Mouse (Mus musculus) heart, postnatal 4 days (tissue): ENCODE data around the gene S100b. TPM values are rescaled to one million over a fixed set of nuclear protein-coding genes. Genes with fewer than 3 reads are reported as not detected.

Source experiments
- DNase-seq: peaks from one replicate; pipeline ENCODE4 v3.0.0; 2021
- microRNA-seq, 2 experiments: library from miRNA; unstranded; fragments of <30 nt; microRNA quantifications; one replicate each; pipeline ENCODE4 v1.2.0; 2021 to 2022
- total RNA-seq, 2 experiments: library from RNA; stranded (reverse); gene quantifications; 2 replicates each; pipeline ENCODE4 v1.2.3; 2021

Gene S100b
- total RNA-seq, 2 experiments from 2014 or later: 1.2 to 1.9 TPM

DNA sequence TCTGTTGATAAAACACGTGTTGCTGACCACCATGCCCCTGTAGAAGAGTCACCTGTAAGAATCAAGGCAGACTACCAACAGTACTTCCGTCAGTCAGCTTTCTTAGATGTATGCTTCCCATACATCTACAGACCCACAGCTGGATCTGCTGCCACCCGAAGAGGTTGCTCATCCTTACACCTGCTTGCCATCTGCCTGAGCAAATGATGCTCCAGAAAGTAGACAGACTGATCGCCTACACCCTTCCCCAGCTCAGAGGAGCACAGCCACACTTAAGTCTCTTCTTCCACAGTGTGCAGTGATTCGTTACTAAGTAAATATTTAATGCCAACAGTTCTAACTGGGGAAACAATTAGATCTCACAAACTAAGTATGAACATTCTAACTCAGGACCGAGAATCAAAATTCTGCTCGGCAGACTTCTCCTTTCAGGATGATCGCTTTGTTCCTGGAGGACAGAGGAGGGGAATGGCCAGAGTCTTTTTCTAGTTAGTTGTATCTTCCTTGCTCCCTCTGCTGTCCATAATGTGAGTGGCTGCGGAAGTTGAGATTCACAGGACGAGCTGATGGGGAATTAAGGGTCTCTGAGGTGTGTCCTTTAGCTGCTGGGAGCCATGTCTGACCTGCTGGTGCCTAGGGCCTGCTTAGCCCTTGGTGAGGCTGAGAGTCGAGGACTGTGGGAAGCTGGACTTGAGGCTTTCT, 6.9 kb downstream of the S100b start:
- peak; percentile 39 for DNase-seq

DNA sequence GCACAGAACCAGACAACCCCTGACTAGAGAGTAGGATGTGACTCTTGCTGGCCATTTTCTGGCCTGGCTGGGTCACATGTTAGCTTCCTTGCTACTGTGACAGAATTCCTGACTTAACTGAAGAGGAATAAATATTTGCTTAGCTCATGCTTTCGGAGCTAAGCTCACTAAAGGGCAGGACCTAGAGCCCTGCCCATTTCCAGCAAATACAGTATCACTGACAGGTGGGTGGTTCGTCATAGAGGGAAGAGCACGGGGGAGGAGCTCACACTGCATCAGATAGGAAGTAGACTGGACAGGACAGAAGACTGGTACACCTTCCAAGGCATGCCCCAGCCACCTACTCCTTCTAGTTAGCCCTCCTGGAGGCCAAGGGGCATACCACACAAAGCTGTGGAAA, 7.8 kb downstream of the S100b start:
- DNase-seq: no peak

DNA sequence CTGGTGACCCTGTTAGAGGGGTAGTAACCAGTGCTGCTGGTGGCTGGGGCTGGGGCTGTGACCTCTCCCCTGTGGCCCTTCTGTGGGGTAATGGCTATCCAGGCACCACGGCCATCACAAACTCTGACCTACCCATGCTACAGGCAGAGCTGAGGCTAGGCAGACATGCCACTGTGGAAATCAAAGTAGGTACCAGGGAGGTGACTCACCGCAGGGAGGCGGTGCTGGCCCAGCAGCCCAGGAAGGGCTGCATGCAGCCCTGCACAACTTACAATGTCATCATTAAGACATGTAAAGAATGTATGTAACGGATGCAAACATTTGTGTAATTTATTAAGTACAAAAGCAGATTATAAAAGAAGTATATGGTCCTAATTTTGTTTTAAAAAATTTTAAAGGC, 8.8 kb downstream of the S100b start:
- DNase-seq: no peak

DNA sequence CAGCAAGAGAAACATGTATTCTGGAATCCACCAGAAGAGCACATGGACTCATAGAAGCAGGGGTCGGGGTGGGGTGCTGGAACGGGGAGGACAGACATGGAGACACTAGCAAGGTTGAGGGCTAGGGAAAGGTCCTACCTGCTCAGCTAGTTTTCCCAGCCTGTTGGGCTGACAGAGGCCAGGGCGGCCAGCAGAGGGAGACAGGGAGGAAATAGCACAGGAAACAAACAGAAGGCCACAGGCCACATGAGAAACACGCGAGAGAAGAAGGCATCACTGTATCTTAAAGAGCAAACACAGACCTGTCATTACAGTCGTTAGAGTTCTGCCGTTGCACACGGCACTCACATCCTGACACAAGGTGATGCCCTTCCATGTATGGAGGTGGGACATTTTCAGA, 17.6 kb downstream of the S100b start:
- DNase-seq: peak; percentile 56

DNA sequence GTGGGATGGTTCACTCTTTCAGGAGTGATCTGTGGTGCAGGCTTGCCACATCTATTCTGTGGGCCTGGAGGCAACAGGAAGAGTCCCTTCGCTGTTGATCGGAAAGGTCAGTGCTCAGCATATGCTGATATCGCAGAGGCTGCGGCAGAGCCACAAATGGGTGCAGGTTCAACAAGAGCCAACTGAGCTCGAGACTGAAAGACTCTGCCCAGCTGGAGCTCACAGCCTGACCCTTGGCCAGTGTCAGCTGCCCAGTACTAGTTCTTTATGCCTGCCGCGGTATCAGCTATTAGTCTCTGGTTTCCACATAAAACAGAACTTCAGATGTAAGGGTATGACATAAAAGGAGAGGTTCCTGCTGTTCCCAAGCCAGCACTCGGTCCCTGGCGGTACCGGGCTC, 21.6 kb downstream of the S100b start:
- no peak for DNase-seq

DNA sequence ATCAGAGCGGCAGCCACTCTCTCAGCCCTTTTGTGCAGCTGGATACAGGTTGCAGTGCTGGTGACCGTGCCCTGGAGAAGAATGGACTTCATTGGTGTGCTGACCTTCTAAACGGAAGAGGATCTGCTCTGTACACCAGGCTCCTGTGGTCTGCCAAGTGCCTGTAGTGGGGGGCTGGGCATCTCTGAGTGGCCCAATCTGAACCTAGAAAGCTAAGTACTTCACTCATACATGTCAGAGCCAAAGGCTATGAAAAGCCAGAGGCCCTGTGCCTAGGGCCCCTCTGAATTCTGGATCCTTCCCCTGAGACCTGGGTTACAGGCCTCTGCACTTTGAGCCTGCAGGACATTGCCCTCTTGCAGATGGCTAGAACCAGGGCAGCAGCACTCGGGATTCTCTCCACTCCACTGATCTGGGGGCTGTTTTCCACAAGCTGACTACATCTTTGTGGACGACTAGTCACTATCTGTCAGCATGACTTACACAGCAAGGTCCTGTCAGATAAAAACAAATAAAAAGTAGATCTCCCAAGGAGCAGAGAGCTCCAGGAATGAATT, 25.0 kb downstream of the S100b start:
- no peak for DNase-seq

DNA sequence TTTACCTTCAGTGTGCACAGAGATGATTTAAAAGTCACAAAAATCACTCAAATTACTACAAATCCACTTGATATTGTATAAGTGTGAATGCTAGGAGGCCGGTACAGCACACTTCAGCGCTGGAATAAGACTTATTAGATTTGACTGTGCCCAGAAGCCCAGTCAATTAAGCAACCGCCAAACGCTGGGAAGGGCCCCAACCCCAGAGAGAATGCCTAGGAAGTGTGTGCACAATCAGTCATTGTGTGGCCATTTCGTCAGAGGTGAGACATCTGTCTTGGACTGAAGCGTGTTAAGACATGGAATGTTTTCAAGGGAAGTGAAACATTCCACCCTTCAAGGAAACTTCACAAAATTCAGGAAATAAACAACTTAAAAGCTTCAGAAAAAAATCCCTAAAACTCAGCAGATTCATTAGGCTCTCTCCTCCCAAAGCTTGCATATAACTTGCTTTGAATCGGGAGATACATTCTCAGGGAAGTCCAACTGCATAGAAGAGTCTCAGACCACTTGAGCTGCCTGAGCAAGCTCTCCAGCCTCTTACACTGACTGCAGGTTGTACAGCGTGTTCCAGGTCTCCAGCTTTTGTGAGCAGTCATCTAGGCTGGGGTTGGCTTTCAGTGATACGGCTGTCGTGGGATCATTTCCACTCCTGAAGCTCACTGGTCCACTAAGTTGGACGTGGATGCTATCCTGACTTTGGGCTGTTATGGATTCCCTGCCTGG, 34.8 kb downstream of the S100b start:
- no peak for DNase-seq

DNA sequence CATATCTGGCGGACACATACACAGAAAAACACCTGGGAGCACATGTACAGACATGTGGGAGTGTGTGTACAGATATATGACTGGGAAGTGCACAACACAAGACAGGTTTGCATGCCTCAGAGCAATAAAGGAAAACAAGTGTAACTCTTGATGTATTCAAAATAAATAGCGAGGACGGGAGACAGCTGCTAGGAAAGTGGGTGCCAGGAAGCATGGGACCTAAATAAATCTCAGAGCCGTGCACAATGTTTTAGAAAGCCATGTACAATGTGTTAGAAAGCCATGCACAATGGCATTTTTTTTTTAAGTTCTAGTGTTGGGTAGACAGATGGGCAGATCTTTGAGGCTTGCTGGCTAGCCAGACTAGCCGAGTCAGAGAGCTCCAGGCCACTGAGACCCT, 35.4 kb downstream of the S100b start:
- DNase-seq: no peak

DNA sequence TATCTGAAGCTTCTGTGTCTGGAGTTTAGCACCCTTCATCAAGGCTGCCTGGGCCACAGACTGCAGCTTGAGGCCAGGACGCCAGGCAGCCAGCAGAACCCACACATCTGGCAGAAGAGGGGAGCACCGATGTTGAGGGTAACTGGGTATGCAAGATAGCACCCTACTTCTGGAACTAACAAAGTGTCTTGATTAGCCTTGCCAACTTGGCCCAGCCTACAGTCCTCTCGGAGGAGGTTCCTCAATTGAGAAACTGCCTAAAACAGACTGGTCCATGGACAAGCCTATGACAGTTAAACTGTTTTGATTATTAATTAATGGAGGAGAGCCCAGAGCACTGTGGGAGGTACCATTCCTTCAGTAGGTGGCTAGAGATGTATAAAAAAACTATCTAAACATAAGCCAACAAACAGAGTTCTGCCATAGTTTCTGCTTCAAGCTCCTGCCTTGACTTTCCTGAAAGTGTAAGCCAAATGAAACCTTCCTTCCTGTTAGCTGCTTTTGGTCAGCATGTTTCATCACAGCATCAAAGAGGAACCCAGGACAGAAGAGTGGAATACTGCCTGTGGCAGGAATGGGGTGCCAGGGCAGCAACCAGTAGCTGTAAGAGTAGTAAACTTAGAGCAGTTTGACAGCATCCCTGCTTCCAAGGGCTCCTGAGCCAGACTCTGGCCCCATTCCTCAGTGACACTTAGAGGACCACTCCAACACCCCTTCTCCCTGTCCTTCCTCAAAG, 36.5 kb downstream of the S100b start:
- DNase-seq: no peak

DNA sequence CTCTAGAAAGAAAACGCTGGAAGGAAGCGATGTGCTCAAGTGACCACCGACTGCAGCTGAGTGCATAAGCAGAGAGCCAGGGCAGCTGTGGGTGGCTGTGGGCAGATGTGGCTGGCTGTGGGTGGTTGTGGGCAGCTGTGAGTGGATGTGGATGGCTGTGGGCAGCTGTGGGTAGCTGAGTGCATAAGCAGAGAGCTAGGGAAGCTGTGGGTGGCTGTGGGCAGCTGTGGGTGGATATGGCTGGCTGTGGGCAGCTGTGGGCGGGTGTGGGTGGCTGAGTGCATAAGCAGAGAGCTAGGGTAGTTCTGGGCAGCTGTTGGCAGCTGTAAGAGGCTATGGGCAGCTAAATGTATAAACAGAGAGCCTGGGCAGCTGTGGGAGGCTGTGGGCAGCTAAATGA, 39.6 kb downstream of the S100b start:
- DNase-seq: no peak

DNA sequence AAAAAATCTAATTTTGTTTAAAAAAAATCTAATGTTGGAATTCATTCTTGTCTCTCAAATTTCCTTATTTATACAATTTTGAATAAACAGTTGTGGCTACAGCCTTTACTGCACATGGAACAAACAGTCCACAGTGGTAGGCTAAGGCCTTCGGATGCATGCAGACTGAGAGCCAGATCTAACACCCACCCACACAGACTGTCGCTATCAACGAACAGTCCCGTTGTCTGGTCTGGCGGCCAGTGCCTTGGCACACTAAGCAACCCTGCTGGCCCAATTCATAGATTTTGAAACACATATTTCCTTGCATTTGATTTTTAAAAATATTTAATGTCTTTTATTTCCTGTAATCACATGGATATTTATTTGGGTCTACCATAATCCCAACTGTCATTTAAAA, 46.5 kb downstream of the S100b start:
- no peak for DNase-seq

DNA sequence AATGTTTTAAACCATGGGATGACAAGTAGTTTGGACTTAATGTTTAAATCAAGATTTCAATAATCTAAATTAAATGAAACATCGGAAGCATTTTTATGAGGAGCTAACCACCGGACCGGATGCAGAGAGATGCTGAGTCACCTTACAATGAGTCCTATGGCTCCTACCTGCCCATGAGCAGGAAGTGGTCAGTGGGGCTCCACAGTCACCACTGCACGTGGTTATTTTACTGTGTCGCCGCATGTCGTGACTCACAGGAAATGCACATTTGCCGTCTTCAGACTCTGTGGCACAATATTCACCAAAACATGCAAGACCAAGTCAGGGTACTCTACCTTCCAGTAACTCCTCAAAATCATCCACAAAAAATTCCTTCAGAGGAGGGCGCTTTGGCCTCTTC, 53.1 kb downstream of the S100b start:
- no peak for DNase-seq

Small RNAs within 50 kb of the gene (microRNA-seq; reads per million reads assigned to microRNA genes)
- 0 reads per million in 2 experiments for gene Mir678

Other genes with a start within 250 kb of the S100b start
- gene Zfp280b, start 221.2 kb upstream of the S100b start, total RNA-seq: 10 to 100 TPM; 11.8 to 12.2 TPM
- not detected for gene Slc5a4b, start 142.9 kb upstream of the S100b start, total RNA-seq
- not detected for gene Slc5a4a, start 106.4 kb upstream of the S100b start, total RNA-seq
- 10 to 100 TPM; 23.8 to 26.5 TPM for gene Prmt2, start 16.0 kb upstream of the S100b start, total RNA-seq
- 10 to 100 TPM; 28.4 to 31.6 TPM for gene Dip2a, start 91.4 kb downstream of the S100b start, total RNA-seq
- not detected for gene AC141477.1, start 186.6 kb downstream of the S100b start, total RNA-seq
- 10 to 100 TPM; 27.1 TPM for gene Pcnt, start 188.9 kb downstream of the S100b start, total RNA-seq
- gene 2610028H24Rik, start 195.2 kb downstream of the S100b start, total RNA-seq: not detected
- 10 to 100 TPM; 33.0 to 37.5 TPM for gene Mcm3ap, start 215.1 kb downstream of the S100b start, total RNA-seq
- 1 to 10 TPM; 3.2 TPM for gene Ybey, start 215.3 kb downstream of the S100b start, total RNA-seq